In genomic region chr16:21122776-21123175, GRCm38 (mm10) we compare ENCODE assay signal across 23 mouse cellular contexts. TPM values are rescaled to one million over a fixed set of nuclear protein-coding genes. Genes with fewer than 3 reads are reported as not detected.
"Had no signal": no experiment of that assay in that cellular context is flagged by ENCODE, and none has a peak within 500 bp of the region (broad histone marks: within the 10 kb centered on the region; RNA-seq: fewer than 3 reads in every experiment).

No protein-coding gene starts in this region.

RNA-seq across cellular contexts. Expression of gene Teddm3, which starts 31.0 kb away (rescaled TPM):
- total RNA-seq: gastrocnemius, adult 2 months; gastrocnemius, postnatal 10 days; gastrocnemius, postnatal 25 days; gastrocnemius, postnatal 4 days; heart, adult 18-20 months; heart, adult 8-10 months; heart, postnatal 10 days; heart, postnatal 25 days; heart, postnatal 4 days; liver, adult 2 months had no signal
- polyA plus RNA-seq: heart, embryonic 10.5 days; heart, embryonic 12.5 days; heart, embryonic 14.5 days; heart, embryonic 16.5 days; hindbrain, embryonic 11.5 days; intestine, embryonic 14.5 days; kidney, adult 2 months; kidney, embryonic 15.5 days; kidney, postnatal 0 days; limb, embryonic 11.5 days; limb, embryonic 13.5 days; liver, adult 2 months; liver, embryonic 12.5 days; liver, embryonic 14.5 days had no signal
